Mouse (Mus musculus) gastrocnemius, postnatal 4 days (tissue): Measurements from ENCODE around the gene Abca12. TPM values are rescaled to one million over a fixed set of nuclear protein-coding genes. Genes with fewer than 3 reads are reported as not detected.

Experiments used
- DNase-seq, 2 experiments: peaks; one replicate each; pipeline ENCODE4 v3.0.0; 2021 to 2022; ENCODE audit warnings: low spot score in 2 of 2, mixed read lengths in 2 of 2
- long read RNA-seq, 2 experiments: library from polyadenylated mRNA; stranded (forward); transcript quantifications; one replicate each; pipeline ENCODE4 v2.0.0; 2021
- total RNA-seq, 2 experiments: library from RNA; stranded (reverse); gene quantifications; 2 replicates each; pipeline ENCODE4 v1.2.3; 2021

Abca12 gene
- under 1 TPM; 0.05 to 0.07 TPM for total RNA-seq
- long read RNA-seq, experiment 1, partial matches to known transcripts = 1 of 2 reads
- long read RNA-seq, experiment 1, other reads (novel, unspliced or antisense) = 1 of 2 reads
- long read RNA-seq, experiment 2 = 0 reads

- DNase-seq = no peak
Measured at GRCm38 (mm10) chr1:71414810-71415209, at the start of gene Abca12. TSS of gene Abca12 (minus strand) at chr1:71414910.

GRCm38 (mm10) chr1:71457961-71458360 lies 43.3 kb upstream of the Abca12 start:
- no peak for DNase-seq

GRCm38 (mm10) chr1:71447424-71447823 lies 32.7 kb upstream of the Abca12 start:
- no peak for DNase-seq

GRCm38 (mm10) chr1:71421741-71422333 lies 7.1 kb upstream of the Abca12 start:
- DNase-seq = no peak

- DNase-seq = no peak
Measured at GRCm38 (mm10) chr1:71418467-71418866, 3.8 kb upstream of the Abca12 start.

GRCm38 (mm10) chr1:71417951-71418350 lies 3.2 kb upstream of the Abca12 start:
- DNase-seq = no peak

GRCm38 (mm10) chr1:71414084-71414483 lies 626 bp downstream of the Abca12 start:
- no peak for DNase-seq

- no peak for DNase-seq
Measured at GRCm38 (mm10) chr1:71413114-71413513, 1.6 kb downstream of the Abca12 start.

GRCm38 (mm10) chr1:71407711-71408110 lies 7.0 kb downstream of the Abca12 start:
- no peak for DNase-seq

GRCm38 (mm10) chr1:71397635-71398034 lies 17.1 kb downstream of the Abca12 start:
- DNase-seq = no peak

- no peak for DNase-seq
Measured at GRCm38 (mm10) chr1:71396105-71396504, 18.6 kb downstream of the Abca12 start.

- DNase-seq = no peak
Measured at GRCm38 (mm10) chr1:71394177-71394576, 20.5 kb downstream of the Abca12 start.

- DNase-seq = no peak
Measured at GRCm38 (mm10) chr1:71393489-71393888, 21.2 kb downstream of the Abca12 start.

- DNase-seq = no peak
Measured at GRCm38 (mm10) chr1:71392463-71392862, 22.2 kb downstream of the Abca12 start.

- DNase-seq = no peak
Measured at GRCm38 (mm10) chr1:71386593-71386992, 28.1 kb downstream of the Abca12 start.

GRCm38 (mm10) chr1:71384098-71384497 lies 30.6 kb downstream of the Abca12 start:
- no peak for DNase-seq

- DNase-seq = no peak
Measured at GRCm38 (mm10) chr1:71373090-71373489, 41.6 kb downstream of the Abca12 start.

- no peak for DNase-seq
Measured at GRCm38 (mm10) chr1:71370266-71370665, 44.4 kb downstream of the Abca12 start.

- no peak for DNase-seq
Measured at GRCm38 (mm10) chr1:71367770-71368169, 46.9 kb downstream of the Abca12 start.

- DNase-seq = no peak
Measured at GRCm38 (mm10) chr1:71342861-71343554, 71.7 kb downstream of the Abca12 start.

GRCm38 (mm10) chr1:71342261-71342594 lies 72.5 kb downstream of the Abca12 start:
- DNase-seq = no peak

- DNase-seq = no peak
Measured at GRCm38 (mm10) chr1:71341370-71342260, 73.1 kb downstream of the Abca12 start.
